Mouse (Mus musculus): Measurements from ENCODE around the gene Sgip1.

Sgip1 gene

GRCm38 (mm10) chr4:102741287-102741686, at the start of gene Sgip1:
Gene Sgip1, plus strand, starts transcription at chr4:102741297.
- DNase-seq (ENCODE audit: low spot score in 2 of 2), result no peak

- no peak for DNase-seq (ENCODE audit: low spot score in 2 of 2)
Observed at GRCm38 (mm10) chr4:102691402-102691801, 49.7 kb upstream of the Sgip1 start.

- no peak for DNase-seq (ENCODE audit: low spot score in 2 of 2)
Observed at GRCm38 (mm10) chr4:102697966-102698365, 43.1 kb upstream of the Sgip1 start.

- no peak for DNase-seq (ENCODE audit: low spot score in 2 of 2)
Observed at GRCm38 (mm10) chr4:102711731-102712130, 29.4 kb upstream of the Sgip1 start.

- DNase-seq (ENCODE audit: low spot score in 2 of 2), result no peak
Observed at GRCm38 (mm10) chr4:102715532-102715931, 25.6 kb upstream of the Sgip1 start.

- no peak for DNase-seq (ENCODE audit: low spot score in 2 of 2)
Observed at GRCm38 (mm10) chr4:102717123-102717828, 23.8 kb upstream of the Sgip1 start.

GRCm38 (mm10) chr4:102719535-102719934, 21.6 kb upstream of the Sgip1 start:
- DNase-seq (ENCODE audit: low spot score in 2 of 2), result no peak

- no peak for DNase-seq (ENCODE audit: low spot score in 2 of 2)
Observed at GRCm38 (mm10) chr4:102719951-102720350, 21.1 kb upstream of the Sgip1 start.

GRCm38 (mm10) chr4:102724442-102724841, 16.7 kb upstream of the Sgip1 start:
- no peak for DNase-seq (ENCODE audit: low spot score in 2 of 2)

- DNase-seq (ENCODE audit: low spot score in 2 of 2), result no peak
Observed at GRCm38 (mm10) chr4:102730976-102731375, 10.1 kb upstream of the Sgip1 start.

GRCm38 (mm10) chr4:102734022-102734657, 7.0 kb upstream of the Sgip1 start:
- DNase-seq (ENCODE audit: low spot score in 2 of 2), result no peak

- no peak for DNase-seq (ENCODE audit: low spot score in 2 of 2)
Observed at GRCm38 (mm10) chr4:102753334-102754090, 12.4 kb downstream of the Sgip1 start.

- DNase-seq (ENCODE audit: low spot score in 2 of 2), result no peak
Observed at GRCm38 (mm10) chr4:102759095-102759890, 18.2 kb downstream of the Sgip1 start.

GRCm38 (mm10) chr4:102760042-102760821, 19.1 kb downstream of the Sgip1 start:
- DNase-seq (ENCODE audit: low spot score in 2 of 2), result no peak

- no peak for DNase-seq (ENCODE audit: low spot score in 2 of 2)
Observed at GRCm38 (mm10) chr4:102762075-102762474, 21.0 kb downstream of the Sgip1 start.

- DNase-seq (ENCODE audit: low spot score in 2 of 2), result no peak
Observed at GRCm38 (mm10) chr4:102769070-102769469, 28.0 kb downstream of the Sgip1 start.

GRCm38 (mm10) chr4:102769936-102770335, 28.8 kb downstream of the Sgip1 start:
- no peak for DNase-seq (ENCODE audit: low spot score in 2 of 2)

GRCm38 (mm10) chr4:102771598-102772357, 30.7 kb downstream of the Sgip1 start:
- DNase-seq (ENCODE audit: low spot score in 2 of 2), result no peak

GRCm38 (mm10) chr4:102773225-102773624, 32.1 kb downstream of the Sgip1 start:
- DNase-seq (ENCODE audit: low spot score in 2 of 2), result no peak

- no peak for DNase-seq (ENCODE audit: low spot score in 2 of 2)
Observed at GRCm38 (mm10) chr4:102773841-102774240, 32.7 kb downstream of the Sgip1 start.
